Mouse (Mus musculus) midbrain, embryonic 15.5 days (tissue): Measurements from ENCODE around the gene Arhgef1. TPM values are rescaled to one million over a fixed set of nuclear protein-coding genes. Genes with fewer than 3 reads are reported as not detected.
A peak's percentile ranks its signal among the peaks of the same experiment; 100 is the strongest.

Experiments
- ATAC-seq: fragments of 200-750 bp; cut with Nextera tagmentation; replicated peaks from 2 replicates; pipeline ENCODE4 v1.8.0; 2017; ENCODE audit warnings: moderate TSS enrichment
- H3K27ac ChIP-seq: fragments of 300-500 bp; sonication (generic); 2 replicates; pipeline ENCODE4 v1.5.1; 2015; ENCODE audit warnings: mild to moderate bottlenecking, inconsistent platforms
- H3K27me3 ChIP-seq: fragments of 300-500 bp; sonication (generic); replicated peaks from 2 replicates; pipeline ENCODE4 v1.6.1; 2015; ENCODE audit warnings: inconsistent platforms
- H3K36me3 ChIP-seq: fragments of 300-500 bp; sonication (generic); replicated peaks from 2 replicates; pipeline ENCODE4 v1.6.1; 2015; ENCODE audit warnings: inconsistent platforms
- H3K4me1 ChIP-seq: fragments of 300-500 bp; sonication (generic); 2 replicates; pipeline ENCODE4 v1.6.1; 2015; ENCODE audit warnings: inconsistent platforms
- H3K4me2 ChIP-seq: fragments of 300-500 bp; sonication (generic); 2 replicates; pipeline ENCODE4 v1.6.1; 2015; ENCODE audit warnings: inconsistent platforms, mild to moderate bottlenecking, moderate library complexity
- H3K4me3 ChIP-seq: fragments of 300-500 bp; sonication (generic); 2 replicates; pipeline ENCODE4 v1.5.1; 2015; ENCODE audit warnings: mild to moderate bottlenecking, inconsistent platforms
- H3K9ac ChIP-seq: fragments of 300-500 bp; sonication (generic); 2 replicates; pipeline ENCODE4 v1.6.1; 2015; ENCODE audit warnings: mild to moderate bottlenecking, inconsistent platforms
- H3K9me3 ChIP-seq: fragments of 300-500 bp; sonication (generic); 2 replicates; pipeline ENCODE4 v1.6.1; 2016; ENCODE audit warnings: inconsistent platforms
- WGBS: fragments of 180-500 bp; shearing (Covaris S2); methylation state at CpG from one replicate; pipeline ENCODE4 v1.1.7; 2015; ENCODE audit warnings: mixed read lengths; 5-methylcytosine and 5-hydroxymethylcytosine counted together
- polyA plus RNA-seq: library from polyadenylated mRNA; unstranded; fragments of >200 nt; fragmentation: Nextera tagmentation; extraction: Ambion mirVana; gene quantifications from 2 replicates; pipeline ENCODE4 v1.2.1, GENCODE M21; 2015

The Arhgef1 gene
- polyA plus RNA-seq, result 69.9 and 70.0 TPM in 2 replicates

- H3K36me3 ChIP-seq, result no peaks in the 10 kb centered on the region
- no peak for ATAC-seq
- no peaks in the 10 kb centered on the region for H3K27me3 ChIP-seq
- H3K9me3 ChIP-seq, result no peaks in the 10 kb centered on the region
- peak within 1 kb of the TSS; percentile 79 for H3K4me2 ChIP-seq
- H3K4me3 ChIP-seq, result peak within 1 kb of the TSS; percentile 68
- H3K27ac ChIP-seq, result peak within 1 kb of the TSS; percentile 89
- peak within 1 kb of the TSS; percentile 71 for H3K9ac ChIP-seq
- WGBS, result 8% methylated on average over 46 of the region's 68 CpGs
- H3K4me1 ChIP-seq, result peaks cover 38% of the 10 kb centered on the region
These were observed at the start of gene Arhgef1 for GRCm38 (mm10) chr7:24902630-24903443. Gene Arhgef1, plus strand, starts transcription at chr7:24902912.

- Histone ChIP-seq H3K27me3 (no peaks in the 10 kb centered on the region), H3K4me2 (no peak overlapping the region)
These were observed 49.5 kb upstream of the Arhgef1 start for GRCm38 (mm10) chr7:24853233-24853563.

GRCm38 (mm10) chr7:24853695-24854094 lies 49.0 kb upstream of the Arhgef1 start:
- no peaks in the 10 kb centered on the region for H3K36me3 ChIP-seq
- no peaks in the 10 kb centered on the region for H3K9me3 ChIP-seq
- no peak for ATAC-seq
- no peaks in the 10 kb centered on the region for H3K27me3 ChIP-seq
- H3K4me1 ChIP-seq, result no peaks in the 10 kb centered on the region; the same call in 1 of the 2 replicates
- H3K9ac ChIP-seq, result no peak overlapping the region
- H3K4me2 ChIP-seq, result no peak overlapping the region
- H3K27ac ChIP-seq, result no peak overlapping the region
- no peak overlapping the region for H3K4me3 ChIP-seq
- WGBS, result 44% methylated on average over 7 of the region's 7 CpGs

More at GRCm38 (mm10) chr7:24853233-24853563, 49.5 kb upstream of the Arhgef1 start:
- Histone ChIP-seq H3K36me3 (no peaks in the 10 kb centered on the region), H3K4me1 (no peaks in the 10 kb centered on the region; the same call in 1 of the 2 replicates), H3K9ac (no peak overlapping the region), H3K9me3 (no peaks in the 10 kb centered on the region), H3K27ac (no peak overlapping the region), H3K4me3 (no peak overlapping the region)
- ATAC-seq, result no peak

- Histone ChIP-seq H3K27ac (no peak overlapping the region), H3K9ac (no peak overlapping the region), H3K4me1 (no peaks in the 10 kb centered on the region), H3K4me3 (no peak overlapping the region), H3K27me3 (no peaks in the 10 kb centered on the region), H3K36me3 (no peaks in the 10 kb centered on the region), H3K4me2 (no peak overlapping the region), H3K9me3 (no peaks in the 10 kb centered on the region)
- WGBS, result 33% methylated on average over 6 of the region's 6 CpGs
- no peak for ATAC-seq
These were observed 46.1 kb upstream of the Arhgef1 start for GRCm38 (mm10) chr7:24856460-24857120.

GRCm38 (mm10) chr7:24859234-24859633 lies 43.5 kb upstream of the Arhgef1 start:
- H3K27ac ChIP-seq, result no peak overlapping the region
- H3K9me3 ChIP-seq, result no peaks in the 10 kb centered on the region
- H3K9ac ChIP-seq, result no peak overlapping the region
- no peak for ATAC-seq
- no peaks in the 10 kb centered on the region for H3K27me3 ChIP-seq
- no peak overlapping the region for H3K4me3 ChIP-seq
- WGBS, result 77% methylated on average over 5 of the region's 5 CpGs
- no peak overlapping the region for H3K4me2 ChIP-seq
- no peaks in the 10 kb centered on the region for H3K4me1 ChIP-seq
- H3K36me3 ChIP-seq, result no peaks in the 10 kb centered on the region

- 86% methylated on average over 7 of the region's 7 CpGs for WGBS
- no peaks in the 10 kb centered on the region for H3K36me3 ChIP-seq
- H3K4me2 ChIP-seq, result no peak within 1 kb of the TSS
- H3K27me3 ChIP-seq, result no peaks in the 10 kb centered on the region
- H3K9me3 ChIP-seq, result no peaks in the 10 kb centered on the region
- H3K4me1 ChIP-seq, result no peaks in the 10 kb centered on the region
- no peak within 1 kb of the TSS for H3K9ac ChIP-seq
- no peak within 1 kb of the TSS for H3K27ac ChIP-seq
- ATAC-seq, result no peak
- no peak within 1 kb of the TSS for H3K4me3 ChIP-seq
These were observed 40.8 kb upstream of the Arhgef1 start, which contains the start of gene Gm9844 for GRCm38 (mm10) chr7:24861913-24862312. Gene Gm9844, plus strand, starts transcription at chr7:24862213.

- 92% methylated on average over 4 of the region's 4 CpGs for WGBS
- ATAC-seq, result no peak
These were observed 39.9 kb upstream of the Arhgef1 start for GRCm38 (mm10) chr7:24862853-24863252.

GRCm38 (mm10) chr7:24864156-24864555 lies 38.6 kb upstream of the Arhgef1 start:
- Histone ChIP-seq H3K9me3 (no peaks in the 10 kb centered on the region), H3K4me1 (no peaks in the 10 kb centered on the region), H3K9ac (no peak overlapping the region), H3K4me2 (no peak overlapping the region), H3K36me3 (no peaks in the 10 kb centered on the region), H3K27ac (no peak overlapping the region), H3K27me3 (no peaks in the 10 kb centered on the region), H3K4me3 (no peak overlapping the region)
- ATAC-seq, result no peak
- WGBS, result 31% methylated on average over 6 of the region's 6 CpGs

More at GRCm38 (mm10) chr7:24862853-24863252, 39.9 kb upstream of the Arhgef1 start:
- no peaks in the 10 kb centered on the region for H3K4me1 ChIP-seq
- H3K4me2 ChIP-seq, result no peak overlapping the region
- no peaks in the 10 kb centered on the region for H3K36me3 ChIP-seq
- H3K27ac ChIP-seq, result no peak overlapping the region
- H3K9me3 ChIP-seq, result no peaks in the 10 kb centered on the region
- no peaks in the 10 kb centered on the region for H3K27me3 ChIP-seq
- H3K9ac ChIP-seq, result no peak overlapping the region
- H3K4me3 ChIP-seq, result no peak overlapping the region

GRCm38 (mm10) chr7:24869080-24869479 lies 33.6 kb upstream of the Arhgef1 start:
- Histone ChIP-seq H3K9ac (no peak overlapping the region), H3K36me3 (no peaks in the 10 kb centered on the region), H3K4me1 (no peaks in the 10 kb centered on the region), H3K4me2 (no peak overlapping the region), H3K4me3 (no peak overlapping the region), H3K27me3 (0 out of 2 replicates have a peak, but pooled peaks cover 4% of the 10 kb centered on the region), H3K27ac (no peak overlapping the region), H3K9me3 (no peaks in the 10 kb centered on the region)
- WGBS, result 29% methylated on average over 17 of the region's 17 CpGs
- ATAC-seq, result no peak

- WGBS, result 51% methylated on average over 39 of the region's 41 CpGs
- Histone ChIP-seq H3K4me2 (no peak within 1 kb of the TSS; the same call in 1 of the 2 replicates), H3K4me1 (no peaks in the 10 kb centered on the region), H3K9ac (no peak within 1 kb of the TSS), H3K27me3 (0 out of 2 replicates have a peak, but pooled peaks cover 4% of the 10 kb centered on the region), H3K4me3 (no peak within 1 kb of the TSS), H3K27ac (no peak within 1 kb of the TSS), H3K36me3 (no peaks in the 10 kb centered on the region), H3K9me3 (no peaks in the 10 kb centered on the region)
- 0 out of 2 replicates have a peak, but pooled peaks have one; percentile 45 for ATAC-seq
These were observed 33.1 kb upstream of the Arhgef1 start, which contains the start of the genes Lypd4 and Dmrtc2 for GRCm38 (mm10) chr7:24869532-24870165. Gene Lypd4, minus strand, starts transcription at chr7:24869941. Gene Dmrtc2, plus strand, starts transcription at chr7:24870057.

GRCm38 (mm10) chr7:24877588-24877987 lies 25.1 kb upstream of the Arhgef1 start:
- H3K4me2 ChIP-seq, result no peak overlapping the region
- 82% methylated on average over 3 of the region's 3 CpGs for WGBS
- H3K36me3 ChIP-seq, result no peaks in the 10 kb centered on the region
- no peak for ATAC-seq
- H3K9me3 ChIP-seq, result no peaks in the 10 kb centered on the region
- H3K27me3 ChIP-seq, result no peaks in the 10 kb centered on the region
- no peak overlapping the region for H3K9ac ChIP-seq
- H3K4me1 ChIP-seq, result no peaks in the 10 kb centered on the region
- H3K27ac ChIP-seq, result no peak overlapping the region
- H3K4me3 ChIP-seq, result no peak overlapping the region

- Histone ChIP-seq H3K27me3 (no peaks in the 10 kb centered on the region), H3K4me1 (no peaks in the 10 kb centered on the region), H3K4me3 (no peak overlapping the region), H3K36me3 (no peaks in the 10 kb centered on the region), H3K27ac (no peak overlapping the region), H3K9ac (no peak overlapping the region), H3K9me3 (no peaks in the 10 kb centered on the region), H3K4me2 (no peak overlapping the region)
- WGBS, result 19% methylated on average over 2 of the region's 2 CpGs
- ATAC-seq, result no peak
These were observed 23.1 kb upstream of the Arhgef1 start for GRCm38 (mm10) chr7:24879620-24880019.
